Mouse (Mus musculus) G1E (cell line): ENCODE measurements around the gene Rprm. TPM values are rescaled to one million over a fixed set of nuclear protein-coding genes. Genes with fewer than 3 reads are reported as not detected.

Experiments
- ATAC-seq: 2 replicates; pipeline ENCODE4 v1.8.0; 2016; ENCODE audit warnings: mild to moderate bottlenecking; ENCODE audit not compliant: insufficient number of reproducible peaks, poor library complexity, low FRiP score, severe bottlenecking; ENCODE audit errors: extremely low read depth
- DNase-seq: peaks from one replicate; pipeline ENCODE4 v3.0.0; 2012; ENCODE audit warnings: low spot score
- H3K27me3 ChIP-seq: 2 replicates; pipeline ENCODE4 v1.6.1; 2012; ENCODE audit warnings: mild to moderate bottlenecking, low read length, inconsistent platforms; ENCODE audit not compliant: insufficient read depth
- H3K36me3 ChIP-seq: replicated peaks from 2 replicates; pipeline ENCODE3; 2012; ENCODE audit warnings: mild to moderate bottlenecking, inconsistent platforms
- H3K4me1 ChIP-seq: 2 replicates; pipeline ENCODE4 v1.6.1; 2012; ENCODE audit warnings: low read depth, low read length, inconsistent platforms, mixed read lengths; ENCODE audit not compliant: insufficient read depth
- H3K4me3 ChIP-seq: 2 replicates; pipeline ENCODE4 v1.5.1; 2012; ENCODE audit warnings: low read depth, mild to moderate bottlenecking, inconsistent platforms, low read length, moderate library complexity, mixed read lengths
- H3K9me3 ChIP-seq: replicated peaks from 2 replicates; pipeline ENCODE4 v1.6.1; 2012; ENCODE audit warnings: inconsistent platforms
- CTCF ChIP-seq: IDR thresholded peaks from 2 replicates; pipeline ENCODE4 v1.5.1; 2012; ENCODE audit warnings: low read depth, low read length, inconsistent platforms, mixed read lengths
- GATA1 ChIP-seq: IDR thresholded peaks from 2 replicates; pipeline ENCODE4 v1.6.1; 2012; ENCODE audit warnings: borderline replicate concordance, low read length, inconsistent platforms, mixed read lengths
- GATA2 ChIP-seq: IDR thresholded peaks from 2 replicates; pipeline ENCODE4 v1.6.1; 2012; ENCODE audit warnings: low read depth, low read length, inconsistent platforms, borderline replicate concordance
- POLR2AphosphoS5 ChIP-seq: IDR thresholded peaks from 2 replicates; pipeline ENCODE4 v1.6.1; 2012; ENCODE audit warnings: low read depth, low read length, inconsistent platforms; ENCODE audit not compliant: insufficient replicate concordance
- TAL1 ChIP-seq: conservative IDR thresholded peaks from 2 replicates; pipeline ENCODE4 v1.6.1; 2012; ENCODE audit warnings: low read depth, low read length, inconsistent platforms, mixed read lengths
- polyA plus RNA-seq: library from polyadenylated mRNA; stranded (reverse); fragments of >175 nt; gene quantifications from 2 replicates; pipeline ENCODE4 v1.2.3, GENCODE M21; 2012
- total RNA-seq, 2 experiments: library from RNA; stranded (forward) in 1 of 2; stranded (reverse) in 1 of 2; fragments of 200-1000 nt in 1 of 2; fragments of >200 nt in 1 of 2; fragmentation: Nextera tagmentation in 1 of 2; gene quantifications; 2 replicates each; pipeline ENCODE4 v1.2.3; 2014 to 2017

Gene Rprm
- total and polyA plus RNA-seq, 3 experiments: not detected

GRCm38 (mm10) chr2:54062421-54062820 is 22.9 kb downstream of the Rprm start:
- H3K9me3 ChIP-seq: no peaks in the 10 kb centered on the region
- H3K36me3 ChIP-seq: no peaks in the 10 kb centered on the region
- DNase-seq (no peak), ATAC-seq (no peak)
- TF ChIP-seq CTCF: no peak
- TF ChIP-seq GATA1: no peak
- no peak for TF ChIP-seq POLR2AphosphoS5
- no peak for TF ChIP-seq TAL1
- no peak for TF ChIP-seq GATA2
- no peaks in the 10 kb centered on the region for H3K27me3 ChIP-seq
- H3K4me1 ChIP-seq: no peaks in the 10 kb centered on the region
- H3K4me3 ChIP-seq: no peak overlapping the region

- no peaks in the 10 kb centered on the region for H3K27me3 ChIP-seq
- TF ChIP-seq CTCF: no peak
- no peak for TF ChIP-seq GATA1
- TF ChIP-seq TAL1: no peak
- no peak for TF ChIP-seq GATA2
- TF ChIP-seq POLR2AphosphoS5: no peak
- no peaks in the 10 kb centered on the region for H3K36me3 ChIP-seq
- no peaks in the 10 kb centered on the region for H3K9me3 ChIP-seq
- ATAC-seq: no peak
- no peaks in the 10 kb centered on the region for H3K4me1 ChIP-seq
- DNase-seq: no peak
- H3K4me3 ChIP-seq: no peak overlapping the region
These were observed 24.3 kb downstream of the Rprm start for GRCm38 (mm10) chr2:54061039-54061438.
